Mouse (Mus musculus) spleen, adult 2 months (tissue): ENCODE results near the gene Foxd4.
"Not testable (repeated sequence)": the region's sequence is repeated elsewhere in the genome, so short reads cannot be mapped to it uniquely, and the experiment has no call there.

Experiments used
- CTCF ChIP-seq: fragments of 200-500 bp; IDR thresholded peaks from 2 replicates; pipeline ENCODE4 v1.5.1; 2011; ENCODE audit warnings: mild to moderate bottlenecking, inconsistent platforms; ENCODE audit not compliant: insufficient read depth, insufficient read length, insufficient replicate concordance; ENCODE audit errors: extremely low read depth
- POLR2A ChIP-seq: fragments of 200-500 bp; IDR thresholded peaks from 2 replicates; pipeline ENCODE4 v1.6.1; 2011; ENCODE audit warnings: low read depth, low read length, inconsistent platforms

DNA sequence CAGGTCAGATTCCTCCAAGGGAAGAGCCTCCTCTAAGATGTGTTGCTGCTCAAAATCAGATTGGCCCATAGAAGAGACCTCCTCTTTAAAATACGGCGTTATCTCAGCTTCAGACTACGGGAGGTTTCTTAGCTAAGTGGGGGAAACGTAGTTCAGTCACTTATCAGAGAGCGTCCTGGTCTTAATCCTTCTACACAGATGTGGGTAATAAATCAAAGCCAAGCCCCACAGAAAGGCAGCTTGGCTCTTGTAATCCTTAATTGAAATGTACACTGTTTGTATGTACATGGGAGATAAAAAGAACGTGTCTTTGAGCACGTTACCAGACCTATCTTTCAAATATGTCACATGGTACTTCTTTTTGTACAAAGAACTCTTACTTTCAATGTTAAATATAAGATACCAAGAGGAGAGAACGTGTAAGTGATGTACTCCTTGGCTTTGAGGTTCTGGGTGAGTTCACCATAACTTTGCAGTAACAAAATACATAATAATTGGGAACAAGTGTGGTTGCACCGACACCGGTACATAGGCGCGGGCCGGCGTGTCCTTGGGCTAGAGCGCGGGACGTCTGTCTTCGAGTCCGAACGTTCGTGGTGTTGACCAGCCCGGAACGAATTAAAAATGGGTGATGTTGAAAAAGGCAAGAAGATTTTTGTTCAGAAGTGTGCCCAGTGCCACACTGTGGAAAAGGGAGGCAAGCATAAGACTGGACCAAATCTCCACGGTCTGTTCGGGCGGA is 25.7 kb downstream of the Foxd4 start, which contains the start of gene Gm10053:
- not testable (repeated sequence) for TF ChIP-seq POLR2A, CTCF
